In the genomic region with DNA sequence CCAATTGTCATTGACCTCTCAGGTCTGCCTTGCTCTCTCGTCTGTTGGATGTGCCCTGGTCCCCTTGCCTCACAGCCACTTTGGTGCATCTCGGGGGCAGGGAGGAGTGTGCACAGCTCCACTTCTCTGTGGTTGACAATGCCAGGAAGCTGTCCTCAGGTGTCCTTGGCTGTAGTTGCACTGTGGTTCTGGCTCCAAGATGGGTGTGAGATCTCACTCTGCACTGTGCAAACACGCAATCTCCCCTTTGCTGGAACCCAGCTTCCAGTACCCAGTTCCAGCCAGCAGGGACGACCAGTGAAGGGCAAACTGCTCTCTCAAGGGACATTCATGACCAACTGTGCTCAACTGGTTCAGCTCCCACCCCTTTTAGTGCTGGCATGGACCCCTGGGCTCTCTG, we compare ENCODE assay signal across 20 mouse cellular contexts. TPM values are rescaled to one million over a fixed set of nuclear protein-coding genes. Genes with fewer than 3 reads are reported as not detected.
DNase-seq lines count a peak whose midpoint lies in the region; TF ChIP-seq lines count a peak whose summit lies in the region.
"Had no signal": no experiment of that assay in that cellular context is flagged by ENCODE, and none has a peak within 500 bp of the region (broad histone marks: within the 10 kb centered on the region; RNA-seq: fewer than 3 reads in every experiment).

No protein-coding gene starts in this region.

- H3K9ac ChIP-seq in heart, adult 2 months (ENCODE audit: low read depth, low read length): no peak overlapping the region
- H3K9ac ChIP-seq: embryonic facial prominence, embryonic 13.5 days; embryonic facial prominence, embryonic 15.5 days; forebrain, embryonic 12.5 days had no signal

- 45% methylated on average over 4 of the region's 4 CpGs for WGBS in heart, adult 2 months

- H3K27ac ChIP-seq in heart, adult 2 months: no peak overlapping the region
- H3K27ac ChIP-seq: embryonic facial prominence, embryonic 13.5 days; embryonic facial prominence, embryonic 15.5 days; forebrain, embryonic 10.5 days; forebrain, embryonic 12.5 days had no signal

- no peak for TF ChIP-seq POLR2A in heart, adult 2 months (IDR thresholded peaks at IDR 0.05; ENCODE audit: insufficient read depth, low read depth, low read length)

- no peaks in the 10 kb centered on the region for H3K79me2 ChIP-seq in heart, adult 2 months (replicated peaks; ENCODE audit: control insufficient read depth, insufficient read depth, low read length)

- TF ChIP-seq CTCF in heart, adult 2 months (IDR thresholded peaks at IDR 0.05): peak; percentile 24

- intact Hi-C loops in heart, adult 2 months (cut with DNase I): no loop called here
- intact Hi-C loops in heart, postnatal 14 days (cut with DNase I): no loop called here

- peak; percentile 8 for DNase-seq in adrenal gland, postnatal 14 days
- DNase-seq in adrenal gland, postnatal 36 days: no peak
- peak in 1 of 2 experiments; percentile 31 for DNase-seq in heart, adult 2 months
- no peak for DNase-seq in heart, postnatal 4 days
- DNase-seq in heart, postnatal 14 days: peak; percentile 3 to 11
- no peak for DNase-seq in heart, adult 8-10 months (ENCODE audit: low spot score)
- DNase-seq: adrenal gland, adult 2 months; adrenal gland, postnatal 25 days; cerebellum, adult 11 months; cerebellum, adult 18-20 months; cerebellum, adult 8-10 months; cerebellum, adult 9-11 months; cerebellum, postnatal 14 days; cerebellum, postnatal 36 days; embryo, embryonic 11 days had no signal

- H3K4me3 ChIP-seq in heart, adult 2 months: no peak overlapping the region
- H3K4me3 ChIP-seq: embryonic facial prominence, embryonic 13.5 days; embryonic facial prominence, embryonic 15.5 days; erythroblast, embryonic 14.5 days; forebrain, embryonic 10.5 days; forebrain, embryonic 12.5 days had no signal

- TF ChIP-seq EP300 in heart, adult 2 months (IDR thresholded peaks at IDR 0.05; ENCODE audit: insufficient read depth, low read depth, low read length): no peak

- no peaks in the 10 kb centered on the region for H3K27me3 ChIP-seq in heart, adult 2 months (ENCODE audit: control insufficient read depth, insufficient read depth, low read length)
- H3K27me3 ChIP-seq: embryonic facial prominence, embryonic 15.5 days; forebrain, embryonic 12.5 days had no signal

- H3K36me3 ChIP-seq in heart, adult 2 months (ENCODE audit: control insufficient read depth, insufficient read depth, low read length): no peaks in the 10 kb centered on the region
- H3K36me3 ChIP-seq: embryonic facial prominence, embryonic 13.5 days; embryonic facial prominence, embryonic 15.5 days; forebrain, embryonic 10.5 days; forebrain, embryonic 12.5 days had no signal

- no peaks in the 10 kb centered on the region; the same call in 1 of the 2 replicates for H3K4me1 ChIP-seq in heart, adult 2 months (ENCODE audit: control insufficient read depth, insufficient read depth, low read length)
- H3K4me1 ChIP-seq: embryonic facial prominence, embryonic 13.5 days; embryonic facial prominence, embryonic 15.5 days; forebrain, embryonic 12.5 days had no signal

RNA-seq across cellular contexts. Expression of a gene that starts 29.4 kb away (rescaled TPM):
- 18.6 and 25.5 TPM in 2 replicates for total RNA-seq in adrenal gland, postnatal 14 days (2021)
- total RNA-seq in adrenal gland, postnatal 36 days (2021): 10 to 100 TPM; 14.5 to 16.0 TPM
- total RNA-seq in heart, adult 2 months (2021): 10 to 100 TPM; 18.0 to 22.4 TPM
- 11.2 and 15.3 TPM in 2 replicates for polyA plus RNA-seq in heart, adult 2 months (2012; rRNA removed)
- 10 to 100 TPM; 46.2 to 48.1 TPM for total RNA-seq in heart, postnatal 4 days (2021)
- 10 to 100 TPM; 24.4 to 25.8 TPM for total RNA-seq in heart, postnatal 14 days (2021)
- total RNA-seq in heart, adult 8-10 months (2022): 10 to 100 TPM; 18.7 to 23.4 (median 20.5) TPM

Comparison
In these comparisons a context has a peak if more than half of its experiments do, and no peak if none do; other contexts are left out.
1. DNase-seq: peak in adrenal gland, postnatal 14 days (single experiment) and heart, postnatal 14 days (2 of 2); none in adrenal gland, postnatal 36 days (0 of 2), heart, postnatal 4 days (single experiment) and heart, adult 8-10 months (single experiment).